Comparison of ENCODE assay signal across 25 mouse cellular contexts in the genomic region with DNA sequence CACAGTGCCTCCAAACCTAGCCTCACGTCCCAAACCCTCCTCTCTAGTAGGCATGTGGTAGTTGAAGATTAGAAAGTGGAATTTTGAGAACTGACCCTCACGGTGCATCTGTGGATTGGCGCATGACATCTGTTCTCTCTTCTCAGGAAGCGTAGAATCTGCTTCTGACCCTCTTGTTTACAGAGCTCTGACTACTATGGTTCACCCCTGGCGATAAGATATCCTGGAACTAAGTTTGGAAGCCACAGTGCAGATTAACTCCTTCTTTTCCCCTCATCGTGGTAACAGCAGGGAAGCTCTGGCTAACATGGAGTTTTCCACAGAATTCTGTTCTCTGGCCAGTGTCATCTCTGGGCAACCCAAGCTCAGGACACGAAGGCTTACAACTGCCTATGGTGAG.
"Had no signal": no experiment of that assay in that cellular context is flagged by ENCODE, and none has a peak within 500 bp of the region (broad histone marks: within the 10 kb centered on the region; RNA-seq: fewer than 3 reads in every experiment).

No protein-coding gene starts in this region.

- H3K36me3 ChIP-seq: hindbrain, embryonic 10.5 days; hindbrain, embryonic 12.5 days; intestine, embryonic 15.5 days; limb, embryonic 10.5 days; limb, embryonic 12.5 days; liver, embryonic 12.5 days had no signal

- H3K4me3 ChIP-seq: gastrocnemius, adult 2 months; hindbrain, embryonic 10.5 days; hindbrain, embryonic 12.5 days; intestine, embryonic 15.5 days; layer of hippocampus, adult 2 months; left cerebral cortex, adult 2 months; limb, embryonic 10.5 days; limb, embryonic 12.5 days; liver, embryonic 12.5 days had no signal

- DNase-seq: gastrocnemius, adult 2 months; gastrocnemius, postnatal 10 days; gastrocnemius, postnatal 25 days; heart, postnatal 10 days; heart, postnatal 4 days; kidney, adult 18-20 months; kidney, adult 8-10 months; kidney, postnatal 10 days; kidney, postnatal 25 days; kidney, postnatal 4 days; liver had no signal

- H3K27me3 ChIP-seq: hindbrain, embryonic 12.5 days; intestine, embryonic 15.5 days; limb, embryonic 12.5 days; liver, embryonic 12.5 days had no signal

- H3K9ac ChIP-seq: hindbrain, embryonic 12.5 days; hindbrain, embryonic 14.5 days; intestine, embryonic 15.5 days; limb, embryonic 12.5 days; liver, embryonic 12.5 days; liver, embryonic 14.5 days had no signal

- H3K4me1 ChIP-seq: limb, embryonic 12.5 days had no signal

- H3K27ac ChIP-seq: gastrocnemius, adult 2 months; hindbrain, embryonic 10.5 days; hindbrain, embryonic 12.5 days; hindbrain, embryonic 14.5 days; intestine, embryonic 15.5 days; layer of hippocampus, adult 2 months; left cerebral cortex, adult 2 months; limb, embryonic 10.5 days; limb, embryonic 12.5 days; liver, embryonic 12.5 days; liver, embryonic 14.5 days had no signal

- H3K4me2 ChIP-seq: hindbrain, embryonic 12.5 days; hindbrain, embryonic 14.5 days; intestine, embryonic 15.5 days; limb, embryonic 12.5 days; liver, embryonic 12.5 days had no signal

- ATAC-seq: forebrain, embryonic 16.5 days; hindbrain, embryonic 16.5 days; inflammation-experienced regulatory T-cells, adult 6 months; intestine, embryonic 15.5 days; intestine, postnatal 0 days; liver, embryonic 12.5 days had no signal

- H3K9me3 ChIP-seq: intestine, embryonic 15.5 days; limb, embryonic 10.5 days; limb, embryonic 12.5 days; liver, embryonic 12.5 days had no signal
